Mouse (Mus musculus): ENCODE data around the gene Celsr1.

GRCm38 (mm10) chr15:85961651-85962050 is 71.9 kb downstream of the Celsr1 start:
- no peak for TF ChIP-seq CTCF (IDR thresholded peaks at IDR 0.05; ENCODE audit: control insufficient read depth, insufficient read depth, insufficient read length)
- no peak for TF ChIP-seq MAX (IDR thresholded peaks at IDR 0.05)
- TF ChIP-seq CEBPB (IDR thresholded peaks at IDR 0.05; ENCODE audit: low read depth): no peak

Data from C2C12 (cell line).